Mouse (Mus musculus): ENCODE results near the gene Ankrd44. TPM values are rescaled to one million over a fixed set of nuclear protein-coding genes. Genes with fewer than 3 reads are reported as not detected.

Ankrd44 gene
- polyA plus RNA-seq, 1 experiment, result 5.2 TPM

DNA sequence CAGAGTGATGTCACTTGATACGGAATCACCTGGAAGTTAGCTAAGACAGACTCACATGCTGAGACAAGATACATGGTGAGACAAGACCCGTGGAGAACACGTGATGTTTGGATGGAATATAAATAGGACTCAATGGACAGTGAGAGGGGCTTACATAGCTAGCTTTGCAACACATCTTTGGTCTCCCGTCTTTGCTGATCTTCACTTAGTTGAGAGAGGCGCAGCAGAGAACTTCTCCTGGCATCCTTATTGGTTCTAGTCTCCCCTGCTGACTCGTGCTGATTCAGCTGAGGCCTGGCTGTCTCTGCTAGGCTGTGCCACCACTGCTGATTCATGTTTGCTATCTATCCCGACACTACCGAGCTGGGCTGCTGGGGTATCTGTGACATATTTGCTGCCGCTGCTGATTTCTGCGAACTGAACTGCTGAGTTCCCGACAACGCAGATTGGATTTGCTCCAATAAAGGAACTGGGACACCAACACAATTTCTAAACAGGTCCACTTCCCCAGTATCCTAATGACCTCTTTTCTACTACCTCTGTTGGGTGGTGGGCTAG is 23.4 kb downstream of the Ankrd44 start:
- H3K4me3 ChIP-seq (ENCODE audit: low read depth, low read length), result no peak overlapping the region
- H3K27me3 ChIP-seq (ENCODE audit: control insufficient read depth, insufficient read depth, low read length, poor library complexity, severe bottlenecking), result no peaks in the 10 kb centered on the region
- TF ChIP-seq POLR2A (IDR thresholded peaks at IDR 0.05; ENCODE audit: insufficient read depth, low read length) (no peak), CTCF (IDR thresholded peaks at IDR 0.05; ENCODE audit: low read depth, low read length) (no peak), EP300 (IDR thresholded peaks at IDR 0.05; ENCODE audit: insufficient read depth, low read depth, low read length) (no peak)
- no peaks in the 10 kb centered on the region for H3K4me1 ChIP-seq (ENCODE audit: control insufficient read depth, insufficient read depth, low read length)
- no peak overlapping the region for H3K27ac ChIP-seq (ENCODE audit: insufficient read depth, low read length)
- H3K9ac ChIP-seq (ENCODE audit: low read depth, poor library complexity, severe bottlenecking), result no peak overlapping the region
- H3K9me3 ChIP-seq (replicated peaks; ENCODE audit: control insufficient read depth, insufficient read depth, low read length, poor library complexity, severe bottlenecking), result no peaks in the 10 kb centered on the region
- no peaks in the 10 kb centered on the region for H3K36me3 ChIP-seq (ENCODE audit: control insufficient read depth, insufficient read depth, low read length, poor library complexity, severe bottlenecking)

DNA sequence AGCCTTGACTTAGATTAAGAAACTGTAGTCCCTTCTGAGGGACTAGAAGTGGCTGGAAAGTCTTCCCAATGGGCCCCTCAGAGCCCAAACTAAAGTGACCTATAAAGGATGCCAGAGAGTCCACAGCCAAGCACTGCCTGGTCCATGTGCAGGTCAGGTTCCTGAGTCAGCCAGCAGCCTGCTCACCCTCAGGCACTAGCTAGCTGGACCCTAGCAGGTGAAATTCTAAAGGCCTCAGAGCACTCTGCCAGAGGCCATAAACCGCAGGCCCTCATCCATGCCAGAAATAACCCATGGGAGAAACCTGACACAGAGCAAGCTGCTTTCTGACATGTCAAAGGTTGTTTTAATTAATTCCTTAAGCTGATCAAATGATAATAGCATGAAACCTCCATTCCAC is 25.1 kb downstream of the Ankrd44 start:
- H3K4me3 ChIP-seq (ENCODE audit: low read depth, low read length), result no peak overlapping the region
- no peak overlapping the region for H3K9ac ChIP-seq (ENCODE audit: low read depth, poor library complexity, severe bottlenecking)
- TF ChIP-seq POLR2A (IDR thresholded peaks at IDR 0.05; ENCODE audit: insufficient read depth, low read length) (no peak), EP300 (IDR thresholded peaks at IDR 0.05; ENCODE audit: insufficient read depth, low read depth, low read length) (no peak), CTCF (IDR thresholded peaks at IDR 0.05; ENCODE audit: low read depth, low read length) (no peak)
- H3K27me3 ChIP-seq (ENCODE audit: control insufficient read depth, insufficient read depth, low read length, poor library complexity, severe bottlenecking), result no peaks in the 10 kb centered on the region
- H3K9me3 ChIP-seq (replicated peaks; ENCODE audit: control insufficient read depth, insufficient read depth, low read length, poor library complexity, severe bottlenecking), result no peaks in the 10 kb centered on the region
- H3K36me3 ChIP-seq (ENCODE audit: control insufficient read depth, insufficient read depth, low read length, poor library complexity, severe bottlenecking), result no peaks in the 10 kb centered on the region
- no peaks in the 10 kb centered on the region for H3K4me1 ChIP-seq (ENCODE audit: control insufficient read depth, insufficient read depth, low read length)
- no peak overlapping the region for H3K27ac ChIP-seq (ENCODE audit: insufficient read depth, low read length)

DNA sequence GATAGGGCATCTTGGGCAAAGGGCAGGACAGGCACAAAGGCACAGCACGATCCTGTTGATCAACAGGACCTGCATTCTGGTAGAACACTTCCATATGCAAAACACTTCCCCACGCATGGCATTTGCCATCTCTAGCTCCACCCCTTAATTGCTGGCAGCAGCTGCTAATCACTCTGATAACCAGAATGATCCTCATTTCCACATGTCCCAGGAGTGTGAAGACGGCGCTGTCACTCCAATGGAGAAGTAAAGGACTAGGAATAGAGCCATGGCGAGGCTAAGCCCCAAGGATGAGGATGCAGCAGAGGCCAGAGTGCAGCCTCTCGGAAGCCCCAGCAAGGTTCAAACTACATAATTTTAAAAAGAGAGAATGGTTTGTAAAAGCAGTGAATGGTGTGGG is 26.9 kb downstream of the Ankrd44 start:
- H3K27me3 ChIP-seq (ENCODE audit: control insufficient read depth, insufficient read depth, low read length, poor library complexity, severe bottlenecking), result no peaks in the 10 kb centered on the region
- H3K9me3 ChIP-seq (replicated peaks; ENCODE audit: control insufficient read depth, insufficient read depth, low read length, poor library complexity, severe bottlenecking), result no peaks in the 10 kb centered on the region
- no peak overlapping the region for H3K4me3 ChIP-seq (ENCODE audit: low read depth, low read length)
- no peaks in the 10 kb centered on the region for H3K36me3 ChIP-seq (ENCODE audit: control insufficient read depth, insufficient read depth, low read length, poor library complexity, severe bottlenecking)
- TF ChIP-seq CTCF (IDR thresholded peaks at IDR 0.05; ENCODE audit: low read depth, low read length) (no peak), POLR2A (IDR thresholded peaks at IDR 0.05; ENCODE audit: insufficient read depth, low read length) (no peak)
- H3K9ac ChIP-seq (ENCODE audit: low read depth, poor library complexity, severe bottlenecking), result no peak overlapping the region
- H3K27ac ChIP-seq (ENCODE audit: insufficient read depth, low read length), result no peak overlapping the region
- no peaks in the 10 kb centered on the region for H3K4me1 ChIP-seq (ENCODE audit: control insufficient read depth, insufficient read depth, low read length)

DNA sequence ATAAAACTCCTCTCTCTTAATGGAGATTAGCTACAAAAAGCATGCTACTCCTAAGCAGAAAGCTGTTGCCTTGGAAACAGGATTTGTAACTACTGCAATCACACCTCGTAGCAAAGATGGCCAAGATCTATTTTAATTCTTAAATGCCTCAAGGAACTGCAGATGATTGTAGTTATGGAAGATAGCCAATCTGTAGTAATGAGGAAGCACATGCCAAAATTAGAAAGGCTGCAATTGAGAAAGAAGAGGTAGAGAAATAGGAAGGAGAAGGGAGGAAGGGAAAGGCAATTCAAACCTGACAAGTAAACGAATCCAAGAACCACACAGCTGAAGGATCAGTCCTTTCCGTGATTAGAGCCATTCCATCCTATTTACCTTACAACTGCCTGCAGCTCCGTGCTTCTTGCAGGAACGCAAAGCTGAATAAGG is 27.5 kb downstream of the Ankrd44 start:
- H3K4me1 ChIP-seq (ENCODE audit: control insufficient read depth, insufficient read depth, low read length), result no peaks in the 10 kb centered on the region
- no peaks in the 10 kb centered on the region for H3K27me3 ChIP-seq (ENCODE audit: control insufficient read depth, insufficient read depth, low read length, poor library complexity, severe bottlenecking)
- no peak overlapping the region for H3K9ac ChIP-seq (ENCODE audit: low read depth, poor library complexity, severe bottlenecking)
- no peak overlapping the region for H3K27ac ChIP-seq (ENCODE audit: insufficient read depth, low read length)
- H3K4me3 ChIP-seq (ENCODE audit: low read depth, low read length), result no peak overlapping the region
- H3K36me3 ChIP-seq (ENCODE audit: control insufficient read depth, insufficient read depth, low read length, poor library complexity, severe bottlenecking), result no peaks in the 10 kb centered on the region
- TF ChIP-seq POLR2A (IDR thresholded peaks at IDR 0.05; ENCODE audit: insufficient read depth, low read length) (no peak), CTCF (IDR thresholded peaks at IDR 0.05; ENCODE audit: low read depth, low read length) (no peak), EP300 (IDR thresholded peaks at IDR 0.05; ENCODE audit: insufficient read depth, low read depth, low read length) (no peak)
- no peaks in the 10 kb centered on the region for H3K9me3 ChIP-seq (replicated peaks; ENCODE audit: control insufficient read depth, insufficient read depth, low read length, poor library complexity, severe bottlenecking)

DNA sequence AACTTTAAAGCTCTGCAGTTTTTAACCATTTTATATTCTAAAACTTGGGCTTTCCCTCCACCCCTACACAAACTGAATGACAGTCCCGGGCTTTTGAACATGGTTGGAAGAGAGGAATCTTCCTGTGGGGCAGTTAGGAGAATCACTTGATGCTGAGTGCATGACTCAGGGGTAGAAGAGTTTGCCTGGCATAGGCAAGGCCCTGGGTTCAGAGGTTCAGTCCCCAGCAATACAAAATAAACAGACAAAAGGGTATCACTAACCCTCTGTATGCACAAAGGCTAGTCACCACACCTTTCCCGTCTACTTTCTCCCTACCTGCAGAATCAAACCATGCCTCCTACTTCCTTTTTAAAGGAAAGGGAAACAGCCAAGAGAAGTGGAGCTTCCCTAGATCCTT is 28.5 kb downstream of the Ankrd44 start:
- Histone ChIP-seq H3K27ac (ENCODE audit: insufficient read depth, low read length) (no peak overlapping the region), H3K4me1 (ENCODE audit: control insufficient read depth, insufficient read depth, low read length) (no peaks in the 10 kb centered on the region), H3K36me3 (ENCODE audit: control insufficient read depth, insufficient read depth, low read length, poor library complexity, severe bottlenecking) (no peaks in the 10 kb centered on the region), H3K9ac (ENCODE audit: low read depth, poor library complexity, severe bottlenecking) (no peak overlapping the region), H3K4me3 (ENCODE audit: low read depth, low read length) (no peak overlapping the region), H3K9me3 (replicated peaks; ENCODE audit: control insufficient read depth, insufficient read depth, low read length, poor library complexity, severe bottlenecking) (no peaks in the 10 kb centered on the region), H3K27me3 (ENCODE audit: control insufficient read depth, insufficient read depth, low read length, poor library complexity, severe bottlenecking) (no peaks in the 10 kb centered on the region)
- no peak for TF ChIP-seq CTCF (IDR thresholded peaks at IDR 0.05; ENCODE audit: low read depth, low read length)
- no peak for TF ChIP-seq POLR2A (IDR thresholded peaks at IDR 0.05; ENCODE audit: insufficient read depth, low read length)
- TF ChIP-seq EP300 (IDR thresholded peaks at IDR 0.05; ENCODE audit: insufficient read depth, low read depth, low read length), result no peak

DNA sequence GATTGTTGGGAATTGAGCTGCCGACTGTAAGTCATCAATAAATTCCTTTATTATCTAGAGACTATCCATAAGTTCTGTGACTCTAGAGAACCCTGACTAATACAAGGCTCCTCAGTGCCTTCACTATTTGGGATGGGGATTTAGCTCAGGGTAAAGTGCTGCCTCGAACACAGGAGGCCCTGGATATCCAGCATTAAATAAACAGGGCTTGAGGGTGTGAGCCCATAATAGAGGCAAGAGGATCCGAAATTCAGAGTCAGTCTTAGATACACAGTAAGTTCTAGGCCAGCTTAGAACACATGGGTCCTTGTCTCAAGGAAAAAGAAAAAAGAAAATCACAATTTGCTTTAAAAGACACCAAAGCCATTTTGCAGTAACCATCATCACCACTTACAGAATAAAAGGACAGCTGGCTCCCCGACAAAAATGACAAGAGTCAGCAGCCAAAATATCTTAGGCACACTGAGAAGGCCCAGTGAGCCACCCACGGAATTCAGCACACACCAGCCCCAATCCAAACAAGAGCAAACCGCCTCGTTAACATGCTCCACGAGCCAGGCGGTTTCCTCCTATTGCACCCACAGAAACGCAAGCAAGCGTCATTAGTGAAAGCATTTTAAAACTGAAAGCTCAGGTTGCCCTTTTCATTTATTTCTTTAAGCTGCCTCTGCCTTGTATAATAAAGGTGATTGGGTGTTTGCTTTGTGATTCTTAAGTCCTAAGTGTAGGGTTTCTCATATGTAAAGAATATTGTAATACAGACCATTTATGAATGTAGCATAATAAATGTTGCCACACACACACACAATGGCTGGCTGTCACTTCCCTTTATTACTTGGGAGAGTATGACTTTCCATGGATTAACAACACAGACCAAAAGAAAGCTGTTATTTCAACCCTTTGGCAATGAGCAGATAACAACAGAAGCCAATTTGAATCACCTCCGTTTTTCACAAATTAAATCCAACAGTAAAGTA is 29.8 kb downstream of the Ankrd44 start:
- no peaks in the 10 kb centered on the region for H3K9me3 ChIP-seq (replicated peaks; ENCODE audit: control insufficient read depth, insufficient read depth, low read length, poor library complexity, severe bottlenecking)
- H3K27ac ChIP-seq (ENCODE audit: insufficient read depth, low read length), result no peak overlapping the region
- no peak overlapping the region for H3K4me3 ChIP-seq (ENCODE audit: low read depth, low read length)
- TF ChIP-seq EP300 (IDR thresholded peaks at IDR 0.05; ENCODE audit: insufficient read depth, low read depth, low read length) (no peak), CTCF (IDR thresholded peaks at IDR 0.05; ENCODE audit: low read depth, low read length) (no peak), POLR2A (IDR thresholded peaks at IDR 0.05; ENCODE audit: insufficient read depth, low read length) (no peak)
- H3K27me3 ChIP-seq (ENCODE audit: control insufficient read depth, insufficient read depth, low read length, poor library complexity, severe bottlenecking), result no peaks in the 10 kb centered on the region
- no peaks in the 10 kb centered on the region for H3K36me3 ChIP-seq (ENCODE audit: control insufficient read depth, insufficient read depth, low read length, poor library complexity, severe bottlenecking)
- H3K4me1 ChIP-seq (ENCODE audit: control insufficient read depth, insufficient read depth, low read length), result no peaks in the 10 kb centered on the region
- H3K9ac ChIP-seq (ENCODE audit: low read depth, poor library complexity, severe bottlenecking), result no peak overlapping the region

Data from ES-Bruce4 (cell line).